Mouse (Mus musculus) CH12.LX (cell line): ENCODE measurements around the gene Olfr630.

Experiments used
- BHLHE40 ChIP-seq: IDR thresholded peaks from 2 replicates; pipeline ENCODE4 v1.6.1; 2011; ENCODE audit warnings: mild to moderate bottlenecking, low read depth, low read length, improper control_type of control experiment
- CTCF ChIP-seq, 2 experiments: IDR thresholded peaks in 1 of 2; conservative IDR thresholded peaks in 1 of 2; 2 replicates each; pipeline ENCODE4 v1.5.1; 2011 to 2012; ENCODE audit warnings: low read depth in 2 of 2, low read length in 2 of 2, improper control_type of control experiment in 1 of 2, inconsistent platforms in 1 of 2, mild to moderate bottlenecking in 1 of 2, moderate library complexity in 1 of 2
- E2F4 ChIP-seq: IDR thresholded peaks from 2 replicates; pipeline ENCODE4 v1.6.1; 2011; ENCODE audit warnings: low read depth, low read length, improper control_type of control experiment; ENCODE audit not compliant: insufficient replicate concordance
- EP300 ChIP-seq: IDR thresholded peaks from 2 replicates; pipeline ENCODE4 v1.6.1; 2011; ENCODE audit warnings: low read length, improper control_type of control experiment
- MAFK ChIP-seq: IDR thresholded peaks from 2 replicates; pipeline ENCODE4 v1.6.1; 2011; ENCODE audit warnings: low read length, improper control_type of control experiment; ENCODE audit not compliant: insufficient replicate concordance
- POLR2A ChIP-seq: IDR thresholded peaks from 2 replicates; pipeline ENCODE4 v1.6.1; 2011; ENCODE audit warnings: low read depth, mild to moderate bottlenecking, improper control_type of control experiment, low read length
- POLR2AphosphoS2 ChIP-seq: IDR thresholded peaks from 2 replicates; pipeline ENCODE4 v1.6.1; 2011; ENCODE audit warnings: low read depth, low read length, improper control_type of control experiment
- TCF12 ChIP-seq: IDR thresholded peaks from 2 replicates; pipeline ENCODE4 v1.6.1; 2014; ENCODE audit warnings: low read depth, mild to moderate bottlenecking, inconsistent platforms, low read length, improper control_type of control experiment
- USF1 ChIP-seq: IDR thresholded peaks from 2 replicates; pipeline ENCODE4 v1.6.1; 2014; ENCODE audit warnings: low read depth, mild to moderate bottlenecking, inconsistent platforms, low read length, improper control_type of control experiment

DNA sequence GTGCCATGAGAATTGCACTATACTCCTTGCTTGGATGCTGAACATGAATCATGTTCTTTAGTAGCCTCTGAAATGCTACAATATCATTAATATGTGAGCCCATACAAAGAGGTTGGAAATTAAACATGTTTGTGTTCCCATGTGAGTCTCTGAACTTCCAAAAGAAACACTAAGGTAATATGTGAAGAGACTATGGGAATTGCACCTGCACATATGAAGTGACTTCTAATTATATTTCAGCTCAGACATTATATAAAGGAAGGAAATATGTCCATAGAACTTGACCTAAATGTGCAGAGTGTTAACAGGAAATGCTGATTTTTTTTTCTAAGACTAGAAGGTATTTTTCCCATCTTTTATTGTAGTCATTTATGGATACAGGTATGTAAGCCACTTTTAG is 42.8 kb downstream of the Olfr630 start, which contains the start of gene Olfr243:
- TF ChIP-seq POLR2A = no peak
- no peak for TF ChIP-seq POLR2AphosphoS2
- TF ChIP-seq EP300 = no peak
- TF ChIP-seq USF1 = no peak
- no peak for TF ChIP-seq CTCF (conservative IDR thresholded peaks at IDR 0.05 in 1 of 2, IDR thresholded peaks at IDR 0.05 in 1 of 2; ENCODE audit: low read depth in 2 of 2, low read length in 2 of 2)
- TF ChIP-seq E2F4 = no peak
- no peak for TF ChIP-seq TCF12
- no peak for TF ChIP-seq BHLHE40
- TF ChIP-seq MAFK = no peak
